10 mouse cellular contexts compared by ENCODE assay signal in genomic region chr13:94806315-94807179, GRCm38 (mm10). TPM values are rescaled to one million over a fixed set of nuclear protein-coding genes. Genes with fewer than 3 reads are reported as not detected.
A peak's percentile ranks its signal among the peaks of the same experiment; 100 is the strongest.
DNase-seq lines count a peak whose midpoint lies in the region; ATAC-seq lines count a peak whose summit lies in the region.
"Had no signal": no experiment of that assay in that cellular context is flagged by ENCODE, and none has a peak within 500 bp of the region (broad histone marks: within the 10 kb centered on the region; RNA-seq: fewer than 3 reads in every experiment).

No protein-coding gene starts in this region.

- peak overlapping the region; percentile 62 to 74 for H3K27ac ChIP-seq in heart, embryonic 14.5 days (replicated peaks in 1 of 2; ENCODE audit: control insufficient read depth in 1 of 2, insufficient read depth in 1 of 2, low read depth in 2 of 2, low read length in 2 of 2)

- peaks cover 8 to 39% of the 10 kb centered on the region in 2 experiments for H3K4me1 ChIP-seq in heart, embryonic 14.5 days (ENCODE audit: control insufficient read depth in 2 of 2, insufficient read depth in 2 of 2, low read length in 2 of 2)

- intact Hi-C loops in heart, postnatal 10 days (cut with DNase I) = no loop called here

- peak; percentile 80 for ATAC-seq in heart, embryonic 14.5 days (ENCODE audit: insufficient number of reproducible peaks, insufficient read depth, low FRiP score, low read depth)
- ATAC-seq in megakaryocyte, adult 5-6 weeks (ENCODE audit: poor library complexity, severe bottlenecking) = peak; percentile 34; the same call in 1 of the 2 replicates
- ATAC-seq in cerebellum, adult (ENCODE audit: insufficient number of reproducible peaks, low FRiP score, low TSS enrichment) = no peak
- ATAC-seq: forebrain, embryonic 16.5 days had no signal

- no peak for DNase-seq in heart, adult 9 months (ENCODE audit: low spot score in 2 of 2)
- peak; percentile 5 for DNase-seq in NIH3T3 (ENCODE audit: low read depth)
- peak; percentile 13 to 18 for DNase-seq in heart, postnatal 10 days
- no peak for DNase-seq in layer of hippocampus, adult 11-12 months (ENCODE audit: low spot score)
- DNase-seq in ovary, postnatal 36 days (ENCODE audit: low spot score) = no peak
- DNase-seq: thymus, postnatal 4 days had no signal

- no peaks in the 10 kb centered on the region for H3K36me3 ChIP-seq in heart, embryonic 14.5 days (ENCODE audit: control insufficient read depth, insufficient read depth, low read length)

- H3K9me3 ChIP-seq in heart, embryonic 14.5 days (ENCODE audit: control insufficient read depth, low read length) = no peaks in the 10 kb centered on the region

- H3K27me3 ChIP-seq in heart, embryonic 14.5 days (ENCODE audit: control insufficient read depth, insufficient read depth, low read length) = no peaks in the 10 kb centered on the region

- peak overlapping the region; percentile 18; a peak in 3 of 4 replicates for H3K4me3 ChIP-seq in heart, embryonic 14.5 days (ENCODE audit: control insufficient read depth in 1 of 2, insufficient read depth in 1 of 2, low read depth in 1 of 2, low read length in 2 of 2)

- peak overlapping the region; percentile 34; the same call in 1 of the 2 replicates for H3K9ac ChIP-seq in heart, embryonic 14.5 days (ENCODE audit: low read length)

- 2% methylated on average over 9 of the region's 9 CpGs for WGBS in heart, embryonic 14.5 days

- peak overlapping the region; percentile 62 for H3K4me2 ChIP-seq in heart, embryonic 14.5 days (ENCODE audit: low read length)

RNA-seq across cellular contexts. Expression of gene Tbca, which starts 17.8 kb away (rescaled TPM):
- 247 and 261 TPM in 2 replicates for polyA plus RNA-seq in heart, embryonic 14.5 days (2014; fragmentation: Nextera tagmentation; extraction: Ambion mirVana)
- total RNA-seq in heart, postnatal 10 days (2021) = 100 to 1,000 TPM; 179 to 182 TPM
- total RNA-seq in megakaryocyte, adult 5-6 weeks (2015) = 132 and 172 TPM in 2 replicates
- total RNA-seq in megakaryocyte, adult 5-6 weeks (2017) = 114 and 136 TPM in 2 replicates

Comparison
In these comparisons a context has a peak if more than half of its experiments do, and no peak if none do; other contexts are left out.
1. DNase-seq: peak in NIH3T3 (single experiment) and heart, postnatal 10 days (2 of 2); none in heart, adult 9 months (0 of 2), layer of hippocampus, adult 11-12 months (single experiment) and ovary, postnatal 36 days (single experiment).